ENCODE assay signal across 19 mouse cellular contexts in the genomic region with DNA sequence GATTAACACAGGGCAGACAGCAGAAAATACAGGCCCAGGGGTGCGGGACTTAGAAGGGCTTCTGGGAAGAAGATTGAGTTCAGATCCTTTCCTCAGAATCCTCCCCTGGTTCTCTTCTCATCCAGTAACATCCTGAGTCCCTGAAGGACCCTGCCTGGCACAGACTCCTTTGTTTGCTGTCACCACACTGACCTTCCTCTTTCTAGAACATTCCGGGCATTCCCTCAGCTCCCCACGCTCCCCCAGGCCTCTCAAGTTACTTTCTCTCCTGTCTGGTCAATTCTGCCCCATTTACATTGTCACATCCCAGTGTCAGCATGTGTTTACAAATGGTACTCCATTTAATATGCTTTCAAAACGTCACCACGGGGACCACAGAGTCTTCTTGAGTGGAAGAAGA.
DNase-seq lines count a peak whose midpoint lies in the region; ATAC-seq and TF ChIP-seq lines count a peak whose summit lies in the region.
"Had no signal": no experiment of that assay in that cellular context is flagged by ENCODE, and none has a peak within 500 bp of the region (broad histone marks: within the 10 kb centered on the region; RNA-seq: fewer than 3 reads in every experiment).

No protein-coding gene starts in this region.

- no peak for ATAC-seq in lung, postnatal 0 days
- no peak for ATAC-seq in heart, embryonic 12.5 days (ENCODE audit: insufficient number of reproducible peaks, low FRiP score)
- ATAC-seq in hindbrain, embryonic 12.5 days (ENCODE audit: low FRiP score) = no peak
- ATAC-seq: forebrain, embryonic 13.5 days; forebrain, embryonic 15.5 days; forebrain, postnatal 0 days had no signal

- 0 out of 2 replicates have a peak, but pooled peaks cover 1% of the 10 kb centered on the region for H3K36me3 ChIP-seq in lung, postnatal 0 days (ENCODE audit: insufficient read depth, low read length)
- H3K36me3 ChIP-seq in heart, embryonic 12.5 days = peaks cover 45% of the 10 kb centered on the region
- H3K36me3 ChIP-seq in hindbrain, embryonic 12.5 days = peaks cover 43% of the 10 kb centered on the region

- no peak overlapping the region for H3K4me2 ChIP-seq in lung, postnatal 0 days (replicated peaks; ENCODE audit: low read depth, low read length)
- no peak overlapping the region for H3K4me2 ChIP-seq in heart, embryonic 12.5 days
- H3K4me2 ChIP-seq in hindbrain, embryonic 12.5 days (replicated peaks) = no peak overlapping the region
- H3K4me2 ChIP-seq: embryonic facial prominence, embryonic 12.5 days; forebrain, embryonic 13.5 days; forebrain, embryonic 15.5 days had no signal

- H3K27me3 ChIP-seq in lung, postnatal 0 days (replicated peaks; ENCODE audit: insufficient read depth, low read length) = no peaks in the 10 kb centered on the region
- H3K27me3 ChIP-seq in heart, embryonic 12.5 days (replicated peaks) = no peaks in the 10 kb centered on the region
- no peaks in the 10 kb centered on the region for H3K27me3 ChIP-seq in hindbrain, embryonic 12.5 days
- H3K27me3 ChIP-seq: embryonic facial prominence, embryonic 12.5 days; forebrain, embryonic 13.5 days; forebrain, embryonic 15.5 days had no signal

- H3K4me3 ChIP-seq in lung, postnatal 0 days (ENCODE audit: low read depth, low read length) = no peak overlapping the region
- no peak overlapping the region for H3K4me3 ChIP-seq in heart, embryonic 12.5 days
- no peak overlapping the region for H3K4me3 ChIP-seq in hindbrain, embryonic 12.5 days
- H3K4me3 ChIP-seq: embryonic facial prominence, embryonic 10.5 days; embryonic facial prominence, embryonic 12.5 days; forebrain, embryonic 13.5 days; forebrain, embryonic 15.5 days had no signal

- no peaks in the 10 kb centered on the region for H3K9me3 ChIP-seq in lung, postnatal 0 days (ENCODE audit: low read length)
- H3K9me3 ChIP-seq in heart, embryonic 12.5 days (replicated peaks) = no peaks in the 10 kb centered on the region
- H3K9me3 ChIP-seq in hindbrain, embryonic 12.5 days (replicated peaks) = no peaks in the 10 kb centered on the region
- H3K9me3 ChIP-seq: embryonic facial prominence, embryonic 10.5 days; embryonic facial prominence, embryonic 12.5 days; forebrain, embryonic 13.5 days; forebrain, embryonic 15.5 days; G1E had no signal

- WGBS in lung, postnatal 0 days = 60% methylated on average over 5 of the region's 5 CpGs
- 80% methylated on average over 5 of the region's 5 CpGs for WGBS in heart, embryonic 12.5 days
- WGBS in hindbrain, embryonic 12.5 days = 77% methylated on average over 5 of the region's 5 CpGs

- no peak overlapping the region for H3K9ac ChIP-seq in lung, postnatal 0 days (replicated peaks; ENCODE audit: low read depth)
- H3K9ac ChIP-seq in heart, embryonic 12.5 days = no peak overlapping the region
- H3K9ac ChIP-seq in hindbrain, embryonic 12.5 days = no peak overlapping the region
- H3K9ac ChIP-seq: embryonic facial prominence, embryonic 12.5 days; forebrain, embryonic 13.5 days; forebrain, embryonic 15.5 days; forebrain, postnatal 0 days had no signal

- TF ChIP-seq EP300 in lung, postnatal 0 days (IDR thresholded peaks at IDR 0.05) = no peak

- no peak for TF ChIP-seq CTCF in lung, postnatal 0 days (IDR thresholded peaks at IDR 0.05)

- DNase-seq in lung, postnatal 10 days = peak; percentile 52
- DNase-seq in lung, postnatal 0 days (ENCODE audit: low spot score) = no peak
- peak; percentile 72 for DNase-seq in Muller cell, postnatal 12 days (ENCODE audit: inconsistent ontology term)
- DNase-seq: adrenal gland, adult 8-10 months; adrenal gland, postnatal 14 days; adrenal gland, postnatal 36 days; cerebellum, adult 11-12 months; cerebellum, adult 2 months; cerebellum, adult 9-10 months; cerebellum, postnatal 10 days; cerebellum, postnatal 25 days; forebrain, postnatal 0 days had no signal

- no peak overlapping the region for H3K27ac ChIP-seq in lung, postnatal 0 days (ENCODE audit: low read length)
- no peak overlapping the region for H3K27ac ChIP-seq in heart, embryonic 12.5 days (ENCODE audit: poor library complexity, severe bottlenecking)
- no peak overlapping the region for H3K27ac ChIP-seq in hindbrain, embryonic 12.5 days
- H3K27ac ChIP-seq: embryonic facial prominence, embryonic 10.5 days; embryonic facial prominence, embryonic 12.5 days; forebrain, embryonic 13.5 days; forebrain, embryonic 15.5 days had no signal

- no peaks in the 10 kb centered on the region for H3K4me1 ChIP-seq in lung, postnatal 0 days (ENCODE audit: insufficient read depth, low read depth, low read length)
- no peaks in the 10 kb centered on the region for H3K4me1 ChIP-seq in heart, embryonic 12.5 days (replicated peaks)
- no peaks in the 10 kb centered on the region for H3K4me1 ChIP-seq in hindbrain, embryonic 12.5 days
- H3K4me1 ChIP-seq: embryonic facial prominence, embryonic 12.5 days; forebrain, embryonic 15.5 days had no signal
